Mouse (Mus musculus) C2C12 (cell line): Measurements from ENCODE around the gene Nectin2.

Source experiments
- CTCF ChIP-seq: IDR thresholded peaks from one replicate; pipeline ENCODE4 v1.5.1; 2011; ENCODE audit not compliant: control insufficient read depth, insufficient read depth, insufficient read length
- MAX ChIP-seq: IDR thresholded peaks from one replicate; pipeline ENCODE4 v1.6.1; 2011; ENCODE audit warnings: mild to moderate bottlenecking, control low read depth

- no peak for TF ChIP-seq CTCF
- TF ChIP-seq MAX, result no peak
These were observed 45.0 kb downstream of the Nectin2 start for GRCm38 (mm10) chr7:19705271-19705670.
